Mouse (Mus musculus): ENCODE data around the gene Pde9a. TPM values are rescaled to one million over a fixed set of nuclear protein-coding genes. Genes with fewer than 3 reads are reported as not detected.

Pde9a gene
- polyA plus RNA-seq, 1 experiment = 74.3 TPM

- no peak for TF ChIP-seq POLR2A (IDR thresholded peaks at IDR 0.05; ENCODE audit: low read depth, low read length)
- peak; percentile 59 for TF ChIP-seq CTCF (conservative IDR thresholded peaks at IDR 0.05; ENCODE audit: insufficient read depth, insufficient read length, low read depth, low read length)
- WGBS = 100% methylated on average over 2 of the region's 2 CpGs
- Histone ChIP-seq H3K4me1 (ENCODE audit: control insufficient read depth, insufficient read depth, low read length) (peaks cover 11% of the 10 kb centered on the region), H3K27ac (ENCODE audit: insufficient read depth, low read depth, low read length) (no peak overlapping the region), H3K4me3 (ENCODE audit: insufficient read depth, low read depth, low read length) (no peak overlapping the region), H3K27me3 (replicated peaks; ENCODE audit: control insufficient read depth, insufficient read depth, low read length) (no peaks in the 10 kb centered on the region), H3K36me3 (ENCODE audit: control insufficient read depth, insufficient read depth, low read length) (no peaks in the 10 kb centered on the region)
- DNase-seq = no peak
Measured at GRCm38 (mm10) chr17:31429402-31429801, 43.4 kb downstream of the Pde9a start.

DNA sequence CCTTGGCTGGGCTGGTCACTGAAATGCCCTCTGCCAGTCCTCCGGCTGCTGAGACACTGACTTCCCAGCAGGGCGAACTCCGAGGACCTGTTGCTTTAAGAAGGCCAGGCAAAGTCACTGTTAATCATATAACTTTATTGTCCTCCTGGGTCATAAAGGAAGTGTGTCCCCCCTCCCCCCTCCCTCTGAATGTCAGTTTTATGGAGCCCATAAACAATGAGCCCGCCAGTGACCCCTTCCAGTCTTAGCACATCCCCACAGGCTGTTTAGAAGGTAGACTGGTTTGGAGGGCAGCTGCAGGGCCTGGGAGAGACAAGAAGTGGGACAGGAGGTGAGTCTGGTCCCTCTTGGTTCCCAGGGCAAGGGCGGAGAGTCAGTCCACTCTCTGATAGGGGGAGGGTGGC is 46.9 kb downstream of the Pde9a start:
- Histone ChIP-seq H3K36me3 (ENCODE audit: control insufficient read depth, insufficient read depth, low read length) (no peaks in the 10 kb centered on the region), H3K27me3 (replicated peaks; ENCODE audit: control insufficient read depth, insufficient read depth, low read length) (no peaks in the 10 kb centered on the region), H3K27ac (ENCODE audit: insufficient read depth, low read depth, low read length) (no peak overlapping the region), H3K4me3 (ENCODE audit: insufficient read depth, low read depth, low read length) (peak overlapping the region; percentile 33), H3K4me1 (ENCODE audit: control insufficient read depth, insufficient read depth, low read length) (peaks cover 11% of the 10 kb centered on the region)
- DNase-seq = peak; percentile 36
- WGBS = 40% methylated on average over 5 of the region's 5 CpGs
- TF ChIP-seq CTCF (conservative IDR thresholded peaks at IDR 0.05; ENCODE audit: insufficient read depth, insufficient read length, low read depth, low read length) (no peak), POLR2A (IDR thresholded peaks at IDR 0.05; ENCODE audit: low read depth, low read length) (no peak)

DNA sequence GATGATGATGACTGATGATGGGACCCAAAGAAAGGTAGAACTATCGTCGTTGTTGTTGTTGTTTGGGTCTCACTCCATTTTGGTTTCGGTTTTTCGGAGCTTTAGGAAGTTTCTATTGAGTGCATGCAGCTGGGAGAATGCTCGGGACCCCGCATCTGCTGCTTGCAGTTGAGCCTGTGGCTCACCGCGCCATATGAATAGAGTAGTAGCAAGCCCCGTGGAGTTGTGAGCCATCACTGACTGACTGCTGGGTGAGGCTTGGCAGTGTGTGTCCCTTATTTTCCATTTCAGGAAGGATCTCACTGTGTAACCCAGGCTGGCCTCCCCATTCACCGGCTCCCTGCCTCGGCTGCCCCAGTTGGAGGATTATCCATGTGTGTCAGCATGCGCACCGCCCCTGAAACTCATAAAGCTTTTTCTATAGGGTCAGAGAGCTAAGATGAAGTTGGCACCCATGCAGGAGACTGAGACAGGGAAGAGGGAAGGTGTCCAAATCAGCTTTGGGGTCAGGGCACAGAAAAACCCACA is 47.5 kb downstream of the Pde9a start:
- Histone ChIP-seq H3K27ac (ENCODE audit: insufficient read depth, low read depth, low read length) (no peak overlapping the region), H3K4me1 (ENCODE audit: control insufficient read depth, insufficient read depth, low read length) (peaks cover 11% of the 10 kb centered on the region), H3K36me3 (ENCODE audit: control insufficient read depth, insufficient read depth, low read length) (no peaks in the 10 kb centered on the region), H3K4me3 (ENCODE audit: insufficient read depth, low read depth, low read length) (peak overlapping the region; percentile 33), H3K27me3 (replicated peaks; ENCODE audit: control insufficient read depth, insufficient read depth, low read length) (no peaks in the 10 kb centered on the region)
- no peak for DNase-seq
- 44% methylated on average over 13 of the region's 13 CpGs for WGBS
- TF ChIP-seq POLR2A (IDR thresholded peaks at IDR 0.05; ENCODE audit: low read depth, low read length) = no peak
- TF ChIP-seq CTCF (conservative IDR thresholded peaks at IDR 0.05; ENCODE audit: insufficient read depth, insufficient read length, low read depth, low read length) = no peak

- TF ChIP-seq POLR2A (IDR thresholded peaks at IDR 0.05; ENCODE audit: low read depth, low read length) = no peak
- TF ChIP-seq CTCF (conservative IDR thresholded peaks at IDR 0.05; ENCODE audit: insufficient read depth, insufficient read length, low read depth, low read length) = no peak
- Histone ChIP-seq H3K4me3 (ENCODE audit: insufficient read depth, low read depth, low read length) (peak overlapping the region; percentile 33; the same call in 1 of the 2 replicates), H3K27ac (ENCODE audit: insufficient read depth, low read depth, low read length) (peak overlapping the region; percentile 32), H3K4me1 (ENCODE audit: control insufficient read depth, insufficient read depth, low read length) (peaks cover 11% of the 10 kb centered on the region), H3K27me3 (replicated peaks; ENCODE audit: control insufficient read depth, insufficient read depth, low read length) (no peaks in the 10 kb centered on the region), H3K36me3 (ENCODE audit: control insufficient read depth, insufficient read depth, low read length) (no peaks in the 10 kb centered on the region)
- 15% methylated on average over 16 of the region's 16 CpGs for WGBS
- peak; percentile 80 for DNase-seq
Measured at GRCm38 (mm10) chr17:31433978-31434797, 48.2 kb downstream of the Pde9a start.

DNA sequence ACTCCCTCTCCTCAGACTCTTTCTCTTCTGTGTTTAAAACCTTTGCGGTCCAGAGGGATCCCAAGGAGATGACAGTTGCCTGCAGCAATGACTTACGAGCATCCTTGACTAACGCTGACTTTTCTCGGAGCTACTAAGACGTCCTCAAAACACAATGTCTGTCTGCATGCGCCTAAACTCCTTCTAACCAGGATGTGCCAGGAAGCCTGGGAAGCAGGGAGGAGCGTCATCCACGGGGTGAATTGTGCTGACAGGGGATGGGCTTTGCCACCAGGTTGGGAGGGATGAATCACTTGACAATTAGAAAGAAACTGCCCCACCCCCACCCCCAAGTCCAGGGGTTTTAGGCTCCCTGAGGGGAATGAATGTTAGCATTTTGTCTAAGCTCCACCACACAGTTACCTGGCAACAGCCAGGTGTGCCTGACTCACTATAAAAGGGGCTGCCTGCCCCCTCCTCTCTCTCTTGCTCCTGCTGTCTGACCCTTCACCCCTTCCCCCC is 48.9 kb downstream of the Pde9a start:
- WGBS = 51% methylated on average over 8 of the region's 8 CpGs
- H3K27ac ChIP-seq (ENCODE audit: insufficient read depth, low read depth, low read length) = 0 out of 2 replicates have a peak overlapping the region, but pooled peaks have one; percentile 32
- H3K36me3 ChIP-seq (ENCODE audit: control insufficient read depth, insufficient read depth, low read length) = no peaks in the 10 kb centered on the region
- TF ChIP-seq POLR2A (IDR thresholded peaks at IDR 0.05; ENCODE audit: low read depth, low read length) = no peak
- no peak for TF ChIP-seq CTCF (conservative IDR thresholded peaks at IDR 0.05; ENCODE audit: insufficient read depth, insufficient read length, low read depth, low read length)
- H3K4me3 ChIP-seq (ENCODE audit: insufficient read depth, low read depth, low read length) = no peak overlapping the region; the same call in 1 of the 2 replicates
- DNase-seq = no peak
- H3K27me3 ChIP-seq (replicated peaks; ENCODE audit: control insufficient read depth, insufficient read depth, low read length) = no peaks in the 10 kb centered on the region
- H3K4me1 ChIP-seq (ENCODE audit: control insufficient read depth, insufficient read depth, low read length) = peaks cover 11% of the 10 kb centered on the region

DNA sequence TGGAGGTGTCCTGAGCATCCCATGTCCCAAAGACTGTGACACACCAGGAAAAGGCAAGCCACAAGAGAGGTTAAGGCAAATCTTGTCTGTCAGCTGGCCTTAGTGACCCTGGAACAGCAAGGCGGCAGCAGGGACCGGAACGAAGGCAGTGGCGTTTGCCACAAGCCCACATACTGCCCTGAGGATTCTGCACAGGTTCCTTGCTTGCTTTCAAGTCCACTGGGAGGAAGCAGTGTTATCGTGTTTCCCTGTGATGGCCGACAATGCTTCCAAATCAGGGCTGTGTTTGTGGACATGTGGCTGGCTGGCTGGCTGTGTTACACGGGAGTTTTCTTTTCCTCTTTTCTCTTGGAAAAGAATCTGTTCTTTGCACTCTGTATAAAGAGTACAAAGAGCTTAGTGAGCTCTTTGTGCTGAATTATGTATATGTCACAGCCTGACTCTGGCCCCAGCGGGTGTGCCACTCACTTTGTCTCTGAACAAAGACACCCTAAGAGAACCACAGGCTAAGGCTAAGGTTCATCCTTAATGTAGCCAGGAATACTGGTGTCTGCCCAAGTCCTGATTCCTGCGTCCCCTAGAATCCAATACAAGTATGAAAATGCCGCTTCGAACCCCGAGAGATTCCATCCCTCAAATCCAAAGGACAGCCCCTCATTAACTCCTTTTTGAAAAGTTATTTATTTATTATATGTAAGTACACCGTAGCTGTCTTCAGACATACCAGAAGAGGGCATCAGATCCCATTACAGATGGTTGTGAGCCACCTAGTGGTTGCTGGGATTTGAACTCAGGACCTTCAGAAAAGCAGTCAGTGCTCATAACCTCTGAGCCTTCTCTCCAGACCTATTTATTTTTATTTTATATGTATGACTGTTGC is 50.2 kb downstream of the Pde9a start:
- H3K36me3 ChIP-seq (ENCODE audit: control insufficient read depth, insufficient read depth, low read length) = no peaks in the 10 kb centered on the region
- no peak for DNase-seq
- H3K27me3 ChIP-seq (replicated peaks; ENCODE audit: control insufficient read depth, insufficient read depth, low read length) = no peaks in the 10 kb centered on the region
- H3K27ac ChIP-seq (ENCODE audit: insufficient read depth, low read depth, low read length) = no peak overlapping the region
- 79% methylated on average over 13 of the region's 13 CpGs for WGBS
- no peak overlapping the region for H3K4me3 ChIP-seq (ENCODE audit: insufficient read depth, low read depth, low read length)
- TF ChIP-seq CTCF (conservative IDR thresholded peaks at IDR 0.05; ENCODE audit: insufficient read depth, insufficient read length, low read depth, low read length) (no peak), POLR2A (IDR thresholded peaks at IDR 0.05; ENCODE audit: low read depth, low read length) (no peak)
- peaks cover 11% of the 10 kb centered on the region for H3K4me1 ChIP-seq (ENCODE audit: control insufficient read depth, insufficient read depth, low read length)
